Mouse (Mus musculus) hindbrain, embryonic 11.5 days (tissue): ENCODE results near the gene Frmd4a. TPM values are rescaled to one million over a fixed set of nuclear protein-coding genes. Genes with fewer than 3 reads are reported as not detected.
A peak's percentile ranks its signal among the peaks of the same experiment; 100 is the strongest.
"Not testable (repeated sequence)": the region's sequence is repeated elsewhere in the genome, so short reads cannot be mapped to it uniquely, and the experiment has no call there.

Experiments
- ATAC-seq: fragments of 200-750 bp; cut with Nextera tagmentation; 2 replicates; pipeline ENCODE4 v1.8.0; 2017; ENCODE audit warnings: mild to moderate bottlenecking, moderate TSS enrichment, moderate library complexity; ENCODE audit not compliant: low FRiP score
- DNase-seq: peaks from one replicate; pipeline ENCODE4 v3.0.0-alpha.2; 2015; ENCODE audit warnings: low spot score
- H3K27ac ChIP-seq: fragments of 300-500 bp; sonication (generic); 2 replicates; pipeline ENCODE4 v1.5.1; 2014; ENCODE audit warnings: mild to moderate bottlenecking, low read depth, low read length
- H3K27me3 ChIP-seq: fragments of 300-500 bp; sonication (generic); 2 replicates; pipeline ENCODE4 v1.6.1; 2014; ENCODE audit warnings: mild to moderate bottlenecking, low read length, moderate library complexity, mixed read lengths; ENCODE audit not compliant: control insufficient read depth, insufficient read depth
- H3K36me3 ChIP-seq: fragments of 300-500 bp; sonication (generic); 2 replicates; pipeline ENCODE4 v1.6.1; 2014; ENCODE audit warnings: mild to moderate bottlenecking, low read length, moderate library complexity, mixed read lengths; ENCODE audit not compliant: control insufficient read depth, insufficient read depth
- H3K4me1 ChIP-seq: fragments of 300-500 bp; sonication (generic); replicated peaks from 2 replicates; pipeline ENCODE4 v1.6.1; 2014; ENCODE audit warnings: low read length, mixed read lengths; ENCODE audit not compliant: control insufficient read depth, insufficient read depth
- H3K4me2 ChIP-seq: fragments of 300-500 bp; sonication (generic); replicated peaks from 2 replicates; pipeline ENCODE4 v1.6.1; 2014; ENCODE audit warnings: mild to moderate bottlenecking, low read depth, low read length
- H3K4me3 ChIP-seq: fragments of 300-500 bp; sonication (generic); 2 replicates; pipeline ENCODE4 v1.5.1; 2014; ENCODE audit warnings: low read depth, low read length
- H3K9ac ChIP-seq: fragments of 300-500 bp; sonication (generic); 2 replicates; pipeline ENCODE4 v1.6.1; 2014; ENCODE audit warnings: low read depth, low read length
- H3K9me3 ChIP-seq: fragments of 300-500 bp; sonication (generic); 2 replicates; pipeline ENCODE4 v1.6.1; 2016; ENCODE audit warnings: low read length; ENCODE audit not compliant: control insufficient read depth
- WGBS: fragments of 180-500 bp; shearing (Covaris S2); extraction: QIAGEN DNeasy Blood & Tissue Kit; methylation state at CpG from one replicate; pipeline ENCODE4 v1.1.7; 2014; 5-methylcytosine and 5-hydroxymethylcytosine counted together
- polyA plus RNA-seq: library from polyadenylated mRNA; unstranded; fragments of >200 nt; fragmentation: Nextera tagmentation; extraction: Ambion mirVana; gene quantifications from 2 replicates; pipeline ENCODE4 v1.2.1, GENCODE M21; 2014

Gene Frmd4a
- polyA plus RNA-seq, 1 experiment from 2014 or later = 72.7 TPM

DNA sequence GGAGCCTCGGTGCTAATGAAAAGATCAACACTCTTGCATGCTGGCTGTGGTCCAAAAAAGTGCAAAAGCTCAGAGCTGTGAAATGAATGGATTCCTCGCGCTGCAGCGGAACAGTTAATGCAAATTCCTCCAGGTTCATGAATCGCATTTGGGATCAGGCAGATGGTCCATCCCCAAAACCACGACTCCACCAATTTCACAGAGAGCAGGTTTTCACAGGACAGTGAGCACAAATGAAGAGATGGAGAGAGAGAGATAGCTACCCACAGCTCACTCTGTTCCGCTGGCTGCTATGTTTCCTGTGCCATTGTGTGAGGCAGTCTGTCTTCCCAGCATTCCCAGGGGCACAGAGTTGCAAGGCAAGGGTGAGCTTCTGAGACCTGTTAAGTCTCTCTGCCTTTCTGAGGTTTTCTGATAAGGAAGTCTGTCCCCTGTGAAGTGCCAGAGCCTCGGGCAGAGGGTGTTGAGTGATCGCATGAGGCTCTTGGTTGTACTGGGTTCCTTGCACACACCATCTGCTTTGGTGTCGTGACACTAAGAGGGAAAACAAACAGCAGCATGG is 215.3 kb downstream of the Frmd4a start:
- DNase-seq = peak; percentile 46
- Histone ChIP-seq H3K27me3 (no peaks in the 10 kb centered on the region), H3K27ac (peak overlapping the region; percentile 66), H3K9me3 (no peaks in the 10 kb centered on the region), H3K4me2 (no peak overlapping the region), H3K36me3 (no peaks in the 10 kb centered on the region), H3K9ac (no peak overlapping the region), H3K4me3 (no peak overlapping the region), H3K4me1 (peaks cover 14% of the 10 kb centered on the region)
- peak; percentile 78 for ATAC-seq
- WGBS = 24% methylated on average over 10 of the region's 10 CpGs

GRCm38 (mm10) chr2:4237686-4238085 is 220.2 kb downstream of the Frmd4a start:
- 90% methylated on average over 5 of the region's 5 CpGs for WGBS
- no peaks in the 10 kb centered on the region for H3K4me1 ChIP-seq
- DNase-seq = no peak

DNA sequence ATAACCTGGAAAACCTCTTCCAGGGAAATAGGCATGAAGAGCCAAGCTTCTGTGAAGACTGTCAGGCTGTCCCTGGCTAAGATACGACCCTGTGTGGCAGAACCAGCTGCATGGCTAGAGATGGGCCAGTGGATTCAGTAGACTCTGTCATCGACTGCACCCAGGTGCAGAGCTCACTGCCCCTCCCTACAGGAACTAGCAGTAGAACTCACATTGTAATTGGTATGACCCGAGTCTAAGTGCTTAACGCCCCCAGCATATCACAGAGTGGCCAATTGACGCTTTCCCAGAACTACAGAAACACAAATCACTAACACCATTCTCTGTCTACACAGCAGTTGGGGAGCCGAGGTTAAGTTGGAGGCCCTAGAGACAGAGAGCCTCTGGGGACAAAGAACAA is 232.2 kb downstream of the Frmd4a start:
- Histone ChIP-seq H3K27ac (no peak overlapping the region), H3K4me1 (0 out of 2 replicates have a peak, but pooled peaks cover 2% of the 10 kb centered on the region), H3K27me3 (no peaks in the 10 kb centered on the region), H3K9ac (no peak overlapping the region), H3K36me3 (no peaks in the 10 kb centered on the region), H3K9me3 (no peaks in the 10 kb centered on the region), H3K4me2 (no peak overlapping the region), H3K4me3 (no peak overlapping the region)
- WGBS = 31% methylated on average over 6 of the region's 6 CpGs
- no peak for ATAC-seq
- DNase-seq = no peak

More at GRCm38 (mm10) chr2:4237686-4238085, 220.2 kb downstream of the Frmd4a start:
- H3K27ac ChIP-seq = no peak overlapping the region
- H3K9ac ChIP-seq = no peak overlapping the region
- no peak overlapping the region for H3K4me3 ChIP-seq
- ATAC-seq = no peak
- H3K4me2 ChIP-seq = no peak overlapping the region
- no peaks in the 10 kb centered on the region for H3K36me3 ChIP-seq
- no peaks in the 10 kb centered on the region for H3K27me3 ChIP-seq
- no peaks in the 10 kb centered on the region for H3K9me3 ChIP-seq

DNA sequence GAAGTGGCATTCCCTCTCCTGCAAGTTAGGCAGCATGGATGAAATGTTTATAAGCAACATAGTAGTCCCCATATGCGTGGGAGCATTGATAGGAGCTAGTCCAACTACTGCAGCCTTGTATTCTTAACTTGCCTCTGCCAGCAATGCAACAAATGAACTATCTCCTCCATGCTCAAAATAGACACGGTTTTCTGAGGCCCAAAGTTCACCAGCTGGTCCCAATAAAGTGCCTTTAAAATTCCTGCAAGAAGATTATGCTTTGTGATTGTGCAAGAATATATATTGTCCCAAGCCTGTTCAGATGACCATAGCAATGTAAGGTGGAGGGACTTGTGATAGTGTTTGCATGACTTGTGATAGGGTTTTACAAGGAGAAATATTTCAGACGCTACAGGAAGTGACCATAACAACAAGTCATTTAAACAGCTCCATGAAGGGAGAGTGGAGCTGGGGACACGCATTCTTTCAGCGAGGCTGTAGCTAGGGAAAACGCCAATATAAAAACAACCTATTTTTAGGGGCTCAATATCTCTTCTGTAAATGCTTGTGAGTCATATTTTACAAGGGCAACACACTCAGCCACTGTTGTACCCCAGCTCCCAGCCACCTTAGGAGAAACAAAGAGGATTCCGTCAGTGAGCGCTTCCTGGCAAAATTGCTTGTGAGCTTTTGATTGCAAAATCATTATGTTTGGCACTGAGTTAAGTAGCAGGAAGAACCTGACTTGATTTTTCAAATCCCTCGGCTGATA is 235.2 kb downstream of the Frmd4a start:
- Histone ChIP-seq H3K9ac (no peak overlapping the region), H3K4me1 (0 out of 2 replicates have a peak, but pooled peaks cover 2% of the 10 kb centered on the region), H3K4me3 (no peak overlapping the region), H3K27me3 (no peaks in the 10 kb centered on the region), H3K4me2 (no peak overlapping the region), H3K27ac (no peak overlapping the region), H3K36me3 (no peaks in the 10 kb centered on the region), H3K9me3 (no peaks in the 10 kb centered on the region)
- DNase-seq = no peak
- WGBS = 62% methylated on average over 9 of the region's 9 CpGs
- ATAC-seq = no peak

DNA sequence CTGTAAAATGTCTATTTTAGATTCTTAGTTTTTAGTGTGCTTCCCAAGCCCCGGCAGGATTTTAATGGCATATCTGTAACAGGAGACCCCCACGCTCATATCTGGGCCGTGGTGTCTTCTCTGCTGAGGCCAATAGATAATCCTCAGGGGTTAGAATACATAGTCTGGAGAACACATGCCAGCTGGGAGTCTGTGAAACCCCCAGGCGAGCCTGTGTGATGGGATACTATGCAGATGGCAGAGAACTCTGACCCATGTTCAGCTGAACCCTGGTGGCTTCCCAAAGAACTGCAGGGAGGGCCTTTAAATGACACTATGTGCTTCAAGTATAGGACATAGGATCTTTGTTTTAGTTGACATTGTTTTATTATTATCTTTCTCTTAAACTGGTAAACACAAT is 235.8 kb downstream of the Frmd4a start:
- Histone ChIP-seq H3K4me3 (no peak overlapping the region), H3K9ac (no peak overlapping the region), H3K9me3 (no peaks in the 10 kb centered on the region), H3K36me3 (no peaks in the 10 kb centered on the region), H3K27ac (no peak overlapping the region), H3K4me1 (0 out of 2 replicates have a peak, but pooled peaks cover 2% of the 10 kb centered on the region), H3K27me3 (no peaks in the 10 kb centered on the region), H3K4me2 (no peak overlapping the region)
- peak; percentile 68 for DNase-seq
- ATAC-seq = peak; percentile 68; the same call in 1 of the 2 replicates
- 35% methylated on average over 4 of the region's 4 CpGs for WGBS

DNA sequence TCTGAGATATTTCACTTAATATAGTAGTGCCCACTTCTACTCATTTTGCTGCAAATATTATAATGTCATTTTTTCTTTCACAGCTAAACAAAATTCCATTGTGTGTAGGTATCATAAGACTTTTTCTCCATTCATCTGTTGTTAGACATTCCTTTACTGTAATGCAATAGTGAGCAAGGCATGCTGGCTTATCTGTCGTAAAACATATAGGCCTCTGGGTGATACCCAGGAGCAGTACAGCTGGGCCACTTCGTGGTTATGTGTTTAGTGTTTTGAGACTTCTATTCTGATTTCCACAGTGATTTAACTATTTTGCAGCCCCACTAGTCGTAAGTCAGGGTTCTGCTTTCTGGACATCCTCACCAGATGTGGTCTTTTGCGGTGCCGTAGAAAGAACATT is 236.6 kb downstream of the Frmd4a start:
- no peaks in the 10 kb centered on the region for H3K27me3 ChIP-seq
- no peaks in the 10 kb centered on the region for H3K9me3 ChIP-seq
- no peaks in the 10 kb centered on the region for H3K36me3 ChIP-seq
- 84% methylated on average over 5 of the region's 5 CpGs for whole genome bisulfite sequencing
- H3K4me3 ChIP-seq = no peak overlapping the region
- H3K9ac ChIP-seq = no peak overlapping the region
- no peak overlapping the region for H3K27ac ChIP-seq
- no peak for DNase-seq
- H3K4me2 ChIP-seq = no peak overlapping the region
- 0 out of 2 replicates have a peak, but pooled peaks cover 2% of the 10 kb centered on the region for H3K4me1 ChIP-seq
- no peak for ATAC-seq

DNA sequence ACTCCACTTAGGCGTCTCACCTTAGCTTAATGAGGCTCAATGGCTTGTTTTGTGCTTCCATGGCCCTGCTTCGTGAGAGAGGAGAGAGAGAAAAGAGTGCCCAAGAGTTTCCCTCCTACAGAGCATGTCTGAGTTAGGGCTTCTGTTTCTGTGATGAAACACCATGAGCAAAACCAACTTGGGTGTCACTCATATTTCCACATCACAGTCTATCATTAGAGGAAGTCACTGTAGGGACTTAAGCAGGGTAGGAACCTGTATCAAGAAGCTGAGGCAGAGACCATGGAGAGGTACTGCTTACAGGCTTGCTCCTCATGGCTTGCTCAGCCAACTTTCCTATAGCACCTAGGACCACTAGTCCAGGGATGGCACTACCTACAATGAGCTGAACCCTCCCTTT is 238.7 kb downstream of the Frmd4a start:
- Histone ChIP-seq H3K36me3 (no peaks in the 10 kb centered on the region), H3K4me2 (no peak overlapping the region), H3K4me1 (no peaks in the 10 kb centered on the region), H3K4me3 (no peak overlapping the region), H3K9me3 (no peaks in the 10 kb centered on the region), H3K9ac (no peak overlapping the region), H3K27me3 (no peaks in the 10 kb centered on the region), H3K27ac (no peak overlapping the region)
- ATAC-seq (no peak), DNase-seq (no peak)
- 86% methylated on average over 2 of the region's 2 CpGs for WGBS

DNA sequence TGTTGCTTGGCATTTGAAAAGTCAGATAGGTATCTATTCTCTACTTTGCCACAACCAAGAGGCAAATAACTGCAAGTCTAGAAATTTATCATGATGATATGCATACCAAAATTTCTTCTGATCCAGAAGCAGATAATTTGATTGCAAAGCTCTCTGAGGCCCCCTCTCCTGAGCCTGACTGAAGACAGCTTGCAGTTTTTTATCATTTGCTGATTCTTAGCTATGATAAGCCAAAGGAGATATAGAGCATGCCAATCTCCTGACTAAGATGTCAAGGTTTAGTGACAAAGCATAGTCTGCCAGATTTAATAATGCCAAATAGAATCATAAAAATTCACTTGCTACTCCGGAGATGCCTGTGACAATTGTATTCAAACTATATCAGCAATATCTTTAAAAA is 240.1 kb downstream of the Frmd4a start:
- 100% methylated on average over 1 of the region's 1 CpGs for WGBS
- Histone ChIP-seq H3K27me3 (no peaks in the 10 kb centered on the region), H3K36me3 (no peaks in the 10 kb centered on the region), H3K4me1 (no peaks in the 10 kb centered on the region), H3K27ac (no peak overlapping the region), H3K4me3 (no peak overlapping the region), H3K4me2 (no peak overlapping the region), H3K9me3 (no peaks in the 10 kb centered on the region), H3K9ac (no peak overlapping the region)
- no peak for DNase-seq
- ATAC-seq = no peak

GRCm38 (mm10) chr2:4258803-4259202 is 241.3 kb downstream of the Frmd4a start:
- not testable (repeated sequence) for DNase-seq, ATAC-seq, H3K9ac ChIP-seq, H3K4me1 ChIP-seq, H3K4me3 ChIP-seq, H3K36me3 ChIP-seq, H3K27me3 ChIP-seq, H3K27ac ChIP-seq, H3K4me2 ChIP-seq, H3K9me3 ChIP-seq
- WGBS = 95% methylated on average over 12 of the region's 12 CpGs
